Mouse (Mus musculus) brain, embryonic 14.5 days (tissue): Measurements from ENCODE around the gene Thsd4.

Source experiments
- CTCF ChIP-seq: fragments of 200-500 bp; IDR thresholded peaks from 2 replicates; pipeline ENCODE4 v1.5.1; 2012; ENCODE audit warnings: inconsistent platforms, mild to moderate bottlenecking, moderate library complexity, borderline replicate concordance; ENCODE audit not compliant: insufficient read depth, insufficient read length; ENCODE audit errors: extremely low read depth
- POLR2A ChIP-seq: fragments of 200-500 bp; IDR thresholded peaks from 2 replicates; pipeline ENCODE4 v1.6.1; 2012; ENCODE audit warnings: mild to moderate bottlenecking, inconsistent platforms, borderline replicate concordance; ENCODE audit not compliant: poor library complexity, insufficient read depth, insufficient read length, severe bottlenecking; ENCODE audit errors: extremely low read depth

DNA sequence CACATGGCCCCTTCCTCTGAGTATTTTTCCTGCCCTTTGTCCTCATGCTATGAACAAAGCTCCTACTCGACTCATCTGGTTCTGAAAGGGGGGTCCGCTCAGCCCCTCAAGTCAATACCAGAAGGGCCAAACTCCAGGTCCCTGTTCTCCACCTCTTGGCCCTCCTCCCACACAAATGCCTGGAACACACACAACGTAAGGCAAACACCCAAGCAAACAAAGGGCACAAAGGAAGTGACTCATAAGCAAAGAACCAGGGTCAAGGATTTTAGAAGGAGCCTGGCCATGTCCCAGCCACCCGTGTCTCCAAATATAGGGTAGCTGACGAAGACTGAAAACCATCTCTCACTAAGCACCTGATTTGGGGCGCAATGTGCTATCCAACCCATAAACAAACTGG is 19.6 kb downstream of the Thsd4 start:
- no peak for TF ChIP-seq CTCF
- no peak for TF ChIP-seq POLR2A
